Mouse (Mus musculus): ENCODE data around the gene Trpv5.

Gene Trpv5

GRCm38 (mm10) chr6:41680669-41681068 is at the start of gene Trpv5:
TSS of gene Trpv5 (minus strand) at chr6:41680769.
- DNase-seq (ENCODE audit: low read depth, low spot score): no peak

- no peak for DNase-seq (ENCODE audit: low read depth, low spot score)
These were observed 47.5 kb upstream of the Trpv5 start for GRCm38 (mm10) chr6:41727989-41728609.

- no peak for DNase-seq (ENCODE audit: low read depth, low spot score)
These were observed 40.9 kb upstream of the Trpv5 start for GRCm38 (mm10) chr6:41721430-41721829.

- no peak for DNase-seq (ENCODE audit: low read depth, low spot score)
These were observed 29.7 kb upstream of the Trpv5 start for GRCm38 (mm10) chr6:41710281-41710680.

GRCm38 (mm10) chr6:41706275-41706674 is 25.7 kb upstream of the Trpv5 start:
- no peak for DNase-seq (ENCODE audit: low read depth, low spot score)

GRCm38 (mm10) chr6:41704123-41704522 is 23.6 kb upstream of the Trpv5 start, which contains the start of gene Kel:
TSS of gene Kel (minus strand) at chr6:41704339.
- no peak for DNase-seq (ENCODE audit: low read depth, low spot score)

- DNase-seq (ENCODE audit: low read depth, low spot score): no peak
These were observed 22.4 kb upstream of the Trpv5 start for GRCm38 (mm10) chr6:41702928-41703327.

GRCm38 (mm10) chr6:41701245-41701644 is 20.7 kb upstream of the Trpv5 start:
- DNase-seq (ENCODE audit: low read depth, low spot score): no peak

- no peak for DNase-seq (ENCODE audit: low read depth, low spot score)
These were observed 13.8 kb upstream of the Trpv5 start for GRCm38 (mm10) chr6:41694407-41694806.

GRCm38 (mm10) chr6:41692200-41692599 is 11.6 kb upstream of the Trpv5 start:
- DNase-seq (ENCODE audit: low read depth, low spot score): no peak

- no peak for DNase-seq (ENCODE audit: low read depth, low spot score)
These were observed 5.0 kb upstream of the Trpv5 start for GRCm38 (mm10) chr6:41685596-41685995.

GRCm38 (mm10) chr6:41684911-41685310 is 4.3 kb upstream of the Trpv5 start:
- no peak for DNase-seq (ENCODE audit: low read depth, low spot score)

- no peak for DNase-seq (ENCODE audit: low read depth, low spot score)
These were observed 3.6 kb upstream of the Trpv5 start, which contains the start of gene Llcfc1 for GRCm38 (mm10) chr6:41684131-41684530. TSS of gene Llcfc1 (plus strand) at chr6:41684431.

- DNase-seq (ENCODE audit: low read depth, low spot score): no peak
These were observed 1.1 kb upstream of the Trpv5 start for GRCm38 (mm10) chr6:41681656-41682055.

GRCm38 (mm10) chr6:41676530-41676929 is 4.0 kb downstream of the Trpv5 start:
- DNase-seq (ENCODE audit: low read depth, low spot score): no peak

GRCm38 (mm10) chr6:41662320-41662719 is 18.2 kb downstream of the Trpv5 start:
- DNase-seq (ENCODE audit: low read depth, low spot score): no peak

- no peak for DNase-seq (ENCODE audit: low read depth, low spot score)
These were observed 22.1 kb downstream of the Trpv5 start for GRCm38 (mm10) chr6:41658487-41658886.

GRCm38 (mm10) chr6:41654648-41655047 is 25.9 kb downstream of the Trpv5 start:
- no peak for DNase-seq (ENCODE audit: low read depth, low spot score)

GRCm38 (mm10) chr6:41653173-41653572 is 27.4 kb downstream of the Trpv5 start:
- DNase-seq (ENCODE audit: low read depth, low spot score): no peak

GRCm38 (mm10) chr6:41646672-41647071 is 33.9 kb downstream of the Trpv5 start:
- DNase-seq (ENCODE audit: low read depth, low spot score): no peak

- DNase-seq (ENCODE audit: low read depth, low spot score): no peak
These were observed 34.3 kb downstream of the Trpv5 start for GRCm38 (mm10) chr6:41646220-41646619.

GRCm38 (mm10) chr6:41643227-41643626 is 37.3 kb downstream of the Trpv5 start:
- DNase-seq (ENCODE audit: low read depth, low spot score): no peak

GRCm38 (mm10) chr6:41642765-41643164 is 37.8 kb downstream of the Trpv5 start:
- no peak for DNase-seq (ENCODE audit: low read depth, low spot score)
